Mouse (Mus musculus) ES-E14 (cell line): ENCODE results near the gene Gm17428. TPM values are rescaled to one million over a fixed set of nuclear protein-coding genes. Genes with fewer than 3 reads are reported as not detected.
A peak's percentile ranks its signal among the peaks of the same experiment; 100 is the strongest.

Experiments used
- DNase-seq: peaks from one replicate; pipeline ENCODE4 v3.0.0-alpha.2; 2013; ENCODE audit warnings: low read depth, low spot score
- H3K27ac ChIP-seq: 2 replicates; pipeline ENCODE4 v1.5.1; 2012; ENCODE audit warnings: low read depth, mild to moderate bottlenecking, low read length, moderate library complexity, mixed read lengths; ENCODE audit not compliant: poor library complexity, insufficient read depth, severe bottlenecking
- H3K36me3 ChIP-seq: 2 replicates; pipeline ENCODE4 v1.6.1; 2012; ENCODE audit warnings: mild to moderate bottlenecking, low read length, moderate library complexity, mixed read lengths; ENCODE audit not compliant: control insufficient read depth, poor library complexity, insufficient read depth, severe bottlenecking
- H3K4me1 ChIP-seq, 2 experiments: fragments of 150-350 bp in 1 of 2; sonication (generic) in 1 of 2; 2 replicates each; pipeline ENCODE4 v1.6.1; 2012; ENCODE audit warnings: low read length in 2 of 2, mild to moderate bottlenecking in 1 of 2, mixed read lengths in 1 of 2; ENCODE audit not compliant: control insufficient read depth in 2 of 2, insufficient read depth in 2 of 2, poor library complexity in 1 of 2
- H3K4me3 ChIP-seq, 2 experiments: fragments of 150-350 bp in 1 of 2; sonication (generic) in 1 of 2; 2 replicates each; pipeline ENCODE4 v1.5.1; 2012; ENCODE audit warnings: low read length in 2 of 2, low read depth in 1 of 2, mild to moderate bottlenecking in 1 of 2, mixed read lengths in 1 of 2; ENCODE audit not compliant: insufficient read depth in 1 of 2, poor library complexity in 1 of 2, severe bottlenecking in 1 of 2
- H3K9ac ChIP-seq: 2 replicates; pipeline ENCODE4 v1.6.1; 2012; ENCODE audit warnings: low read depth, mild to moderate bottlenecking, low read length, mixed read lengths; ENCODE audit not compliant: poor library complexity, insufficient read depth, severe bottlenecking
- H3K9me3 ChIP-seq: fragments of 150-350 bp; sonication (generic); 2 replicates; pipeline ENCODE4 v1.6.1; 2012; ENCODE audit warnings: low read depth, mild to moderate bottlenecking, low read length; ENCODE audit not compliant: control insufficient read depth, insufficient read depth
- CHD2 ChIP-seq: IDR thresholded peaks from 2 replicates; pipeline ENCODE4 v1.6.1; 2014; ENCODE audit warnings: mild to moderate bottlenecking, low read depth, low read length, inconsistent platforms
- HCFC1 ChIP-seq: IDR thresholded peaks from 2 replicates; pipeline ENCODE4 v1.6.1; 2012; ENCODE audit warnings: low read length, inconsistent platforms, borderline replicate concordance; ENCODE audit not compliant: insufficient read depth
- MAFK ChIP-seq: IDR thresholded peaks from 2 replicates; pipeline ENCODE4 v1.6.1; 2014; ENCODE audit warnings: mild to moderate bottlenecking, low read depth, low read length, inconsistent platforms; ENCODE audit not compliant: insufficient read depth
- ZC3H11A ChIP-seq: IDR thresholded peaks from 2 replicates; pipeline ENCODE4 v1.6.1; 2012; ENCODE audit warnings: low read depth, mild to moderate bottlenecking, inconsistent platforms, low read length, borderline replicate concordance
- ZNF384 ChIP-seq: IDR thresholded peaks from 2 replicates; pipeline ENCODE4 v1.6.1; 2012; ENCODE audit warnings: low read depth, low read length, inconsistent platforms
- in situ Hi-C, 2 experiments: fragments of 600-800 bp; cut with MboI; formaldehyde crosslinking; loops; one replicate each; pipeline ENCODE4 v1.15.1; 2025; ENCODE audit warnings: low sequenced_read_pairs in 2 of 2, inconsistent platforms in 1 of 2; ENCODE audit not compliant: unreplicated experiment in 2 of 2
- total RNA-seq: library from RNA; depleted of rRNA; stranded (reverse); fragments of 300-350 nt; gene quantifications from 2 replicates; pipeline ENCODE4 v1.2.3, GENCODE M21; 2012

Gene Gm17428
- total RNA-seq, 1 experiment: not detected

GRCm38 (mm10) chr14:54950493-54950892 lies 26.2 kb upstream of the Gm17428 start:
- no peak for DNase-seq
- in situ Hi-C loops: no loop called here
- no peak for TF ChIP-seq ZC3H11A
- TF ChIP-seq HCFC1: no peak
- TF ChIP-seq ZNF384: no peak
- TF ChIP-seq CHD2: no peak
- TF ChIP-seq MAFK: no peak
- no peaks in the 10 kb centered on the region for H3K36me3 ChIP-seq
- H3K9ac ChIP-seq: peak overlapping the region; percentile 26; the same call in 1 of the 2 replicates
- H3K4me1 ChIP-seq: no peaks in the 10 kb centered on the region; a peak in 1 of 4 replicates
- no peaks in the 10 kb centered on the region for H3K9me3 ChIP-seq
- H3K4me3 ChIP-seq: peak overlapping the region in 1 of 2 experiments; percentile 38; a peak in 1 of 4 replicates
- no peak overlapping the region for H3K27ac ChIP-seq

GRCm38 (mm10) chr14:54951587-54951986 lies 25.1 kb upstream of the Gm17428 start:
- no peak for TF ChIP-seq MAFK
- TF ChIP-seq ZNF384: no peak
- TF ChIP-seq HCFC1: no peak
- no peak for TF ChIP-seq ZC3H11A
- no peak for TF ChIP-seq CHD2
- Histone ChIP-seq H3K4me1 (peaks cover 0 to 3% of the 10 kb centered on the region in 2 experiments; a peak in 1 of 4 replicates), H3K9ac (no peak overlapping the region), H3K4me3 (no peak overlapping the region), H3K9me3 (no peaks in the 10 kb centered on the region), H3K27ac (no peak overlapping the region), H3K36me3 (no peaks in the 10 kb centered on the region)
- DNase-seq: no peak
- in situ Hi-C loops: no loop called here

- in situ Hi-C loops: no loop called here
- Histone ChIP-seq H3K9ac (no peak overlapping the region), H3K9me3 (no peaks in the 10 kb centered on the region), H3K27ac (no peak overlapping the region), H3K4me3 (no peak overlapping the region), H3K36me3 (no peaks in the 10 kb centered on the region), H3K4me1 (peaks cover 0 to 3% of the 10 kb centered on the region in 2 experiments; a peak in 1 of 4 replicates)
- TF ChIP-seq ZNF384: no peak
- no peak for TF ChIP-seq HCFC1
- TF ChIP-seq ZC3H11A: no peak
- no peak for TF ChIP-seq CHD2
- no peak for TF ChIP-seq MAFK
- no peak for DNase-seq
Observed at GRCm38 (mm10) chr14:54953664-54954206, 23.0 kb upstream of the Gm17428 start.

GRCm38 (mm10) chr14:54954474-54954873 lies 22.3 kb upstream of the Gm17428 start:
- no peak for DNase-seq

GRCm38 (mm10) chr14:54955481-54955880 lies 21.3 kb upstream of the Gm17428 start:
- Histone ChIP-seq H3K9me3 (no peaks in the 10 kb centered on the region), H3K36me3 (no peaks in the 10 kb centered on the region), H3K4me3 (no peak overlapping the region), H3K4me1 (peaks cover 0 to 3% of the 10 kb centered on the region in 2 experiments; a peak in 1 of 4 replicates), H3K9ac (no peak overlapping the region), H3K27ac (no peak overlapping the region)
- TF ChIP-seq MAFK: no peak
- TF ChIP-seq ZC3H11A: no peak
- no peak for TF ChIP-seq ZNF384
- TF ChIP-seq CHD2: no peak
- no peak for TF ChIP-seq HCFC1
- in situ Hi-C loops: no loop called here
- no peak for DNase-seq

More at GRCm38 (mm10) chr14:54954474-54954873, 22.3 kb upstream of the Gm17428 start:
- in situ Hi-C loops: no loop called here
- Histone ChIP-seq H3K9me3 (no peaks in the 10 kb centered on the region), H3K4me3 (no peak overlapping the region), H3K36me3 (no peaks in the 10 kb centered on the region), H3K9ac (no peak overlapping the region), H3K27ac (no peak overlapping the region), H3K4me1 (peaks cover 0 to 3% of the 10 kb centered on the region in 2 experiments; a peak in 1 of 4 replicates)
- TF ChIP-seq ZC3H11A: no peak
- no peak for TF ChIP-seq MAFK
- TF ChIP-seq CHD2: no peak
- no peak for TF ChIP-seq ZNF384
- no peak for TF ChIP-seq HCFC1
